Mouse (Mus musculus): ENCODE data around the gene Rab25.
A peak's percentile ranks its signal among the peaks of the same experiment; 100 is the strongest.

DNA sequence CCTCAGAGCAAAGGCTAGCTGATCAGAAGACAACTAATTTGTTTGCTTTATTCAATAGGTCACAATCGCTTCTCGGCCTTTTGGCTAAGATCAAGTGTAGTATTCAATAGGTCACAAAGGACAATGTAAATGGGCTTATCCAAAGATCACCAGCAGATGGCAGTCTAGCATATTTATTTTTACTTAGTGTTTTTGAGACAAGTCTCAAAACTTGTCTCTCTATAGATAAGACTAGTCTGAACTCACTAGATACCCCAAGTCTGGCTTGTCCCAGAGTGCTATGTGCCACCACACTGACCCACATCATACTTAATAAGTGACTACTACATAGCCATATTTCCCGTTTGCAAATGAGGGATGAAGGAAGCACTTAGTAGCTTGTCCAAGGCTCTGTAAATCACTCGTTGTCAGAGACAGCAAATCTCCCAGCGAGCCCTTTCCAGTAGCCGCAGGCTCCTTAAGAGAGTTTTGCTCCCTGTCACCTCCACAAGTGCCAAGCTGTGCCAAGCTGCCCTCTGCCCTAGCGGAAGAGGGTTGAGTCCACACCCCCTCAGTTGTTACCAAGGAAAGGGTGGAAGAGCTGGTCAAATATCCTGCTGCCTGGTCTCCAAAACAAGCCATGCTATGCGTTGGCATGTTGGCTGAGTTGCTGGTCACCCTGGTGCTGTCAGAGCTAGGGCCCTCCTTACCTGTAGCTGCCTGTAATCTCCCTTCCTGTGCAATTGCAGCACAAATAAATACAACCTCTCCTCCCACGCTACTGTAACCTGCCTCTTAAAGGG lies 44.0 kb upstream of the Rab25 start:
- TF ChIP-seq POLR2A (IDR thresholded peaks at IDR 0.05; ENCODE audit: low read depth, low read length), result peak; percentile 16; the same call in 1 of the 2 replicates
- TF ChIP-seq CTCF (IDR thresholded peaks at IDR 0.05; ENCODE audit: extremely low read depth, insufficient read length, insufficient replicate concordance, low read depth, low read length), result peak; percentile 25; the same call in 1 of the 2 replicates
